Mouse (Mus musculus) liver, embryonic 13.5 days (tissue): ENCODE data around the gene Sprr3. TPM values are rescaled to one million over a fixed set of nuclear protein-coding genes. Genes with fewer than 3 reads are reported as not detected.

Experiments
- ATAC-seq: fragments of 200-750 bp; cut with Nextera tagmentation; 2 replicates; pipeline ENCODE4 v1.8.0; 2017; ENCODE audit warnings: low read depth, mild to moderate bottlenecking, moderate number of reproducible peaks, moderate library complexity
- DNase-seq: peaks from one replicate; pipeline ENCODE4 v3.0.0; 2022
- H3K27ac ChIP-seq: fragments of 300-500 bp; sonication (generic); 2 replicates; pipeline ENCODE4 v1.5.1; 2015; ENCODE audit warnings: moderate library complexity, mild to moderate bottlenecking, inconsistent platforms
- H3K27me3 ChIP-seq: fragments of 300-500 bp; sonication (generic); 2 replicates; pipeline ENCODE4 v1.6.1; 2015; ENCODE audit warnings: mild to moderate bottlenecking, inconsistent platforms
- H3K36me3 ChIP-seq: fragments of 300-500 bp; sonication (generic); 2 replicates; pipeline ENCODE4 v1.6.1; 2015; ENCODE audit warnings: mild to moderate bottlenecking, inconsistent platforms
- H3K4me1 ChIP-seq: fragments of 300-500 bp; sonication (generic); replicated peaks from 2 replicates; pipeline ENCODE4 v1.6.1; 2015; ENCODE audit warnings: inconsistent platforms
- H3K4me2 ChIP-seq: fragments of 300-500 bp; sonication (generic); 2 replicates; pipeline ENCODE4 v1.6.1; 2015; ENCODE audit warnings: inconsistent platforms, mild to moderate bottlenecking, moderate library complexity
- H3K4me3 ChIP-seq: fragments of 300-500 bp; sonication (generic); replicated peaks from 2 replicates; pipeline ENCODE4 v1.5.1; 2015; ENCODE audit warnings: mild to moderate bottlenecking, inconsistent platforms
- H3K9ac ChIP-seq: fragments of 300-500 bp; sonication (generic); 2 replicates; pipeline ENCODE4 v1.6.1; 2015; ENCODE audit warnings: mild to moderate bottlenecking, inconsistent platforms
- H3K9me3 ChIP-seq: fragments of 300-500 bp; sonication (generic); replicated peaks from 2 replicates; pipeline ENCODE4 v1.6.1; 2016; ENCODE audit warnings: inconsistent platforms
- WGBS: fragments of 180-500 bp; shearing (Covaris S2); methylation state at CpG from one replicate; pipeline ENCODE4 v1.1.7; 2015; ENCODE audit not compliant: insufficient replicate concordance; 5-methylcytosine and 5-hydroxymethylcytosine counted together
- polyA plus RNA-seq: library from polyadenylated mRNA; unstranded; fragments of >200 nt; fragmentation: Nextera tagmentation; extraction: Ambion mirVana; gene quantifications from 2 replicates; pipeline ENCODE4 v1.2.1, GENCODE M21; 2015

Gene Sprr3
- polyA plus RNA-seq, 1 experiment from 2014 or later, result not detected

GRCm38 (mm10) chr3:92438689-92439088 is 19.8 kb downstream of the Sprr3 start, which contains the start of gene Sprr1b:
TSS of gene Sprr1b (minus strand) at chr3:92438789.
- Histone ChIP-seq H3K4me1 (no peaks in the 10 kb centered on the region), H3K9me3 (no peaks in the 10 kb centered on the region), H3K4me2 (no peak within 1 kb of the TSS), H3K36me3 (no peaks in the 10 kb centered on the region), H3K4me3 (no peak within 1 kb of the TSS), H3K27ac (no peak within 1 kb of the TSS), H3K9ac (no peak within 1 kb of the TSS), H3K27me3 (no peaks in the 10 kb centered on the region)
- no peak for ATAC-seq
- WGBS, result 72% methylated on average over 3 of the region's 3 CpGs
- no peak for DNase-seq

GRCm38 (mm10) chr3:92432282-92432681 is 26.2 kb downstream of the Sprr3 start, which contains the start of gene Sprr2k:
TSS of gene Sprr2k (plus strand) at chr3:92432582.
- DNase-seq (no peak), ATAC-seq (no peak)
- Histone ChIP-seq H3K9ac (no peak within 1 kb of the TSS), H3K27me3 (no peaks in the 10 kb centered on the region), H3K4me2 (no peak within 1 kb of the TSS), H3K4me3 (no peak within 1 kb of the TSS), H3K27ac (no peak within 1 kb of the TSS), H3K4me1 (no peaks in the 10 kb centered on the region), H3K9me3 (no peaks in the 10 kb centered on the region), H3K36me3 (no peaks in the 10 kb centered on the region)
- 75% methylated on average over 2 of the region's 2 CpGs for WGBS

GRCm38 (mm10) chr3:92429323-92429722 is 29.2 kb downstream of the Sprr3 start, which contains the start of gene Gm9774:
TSS of gene Gm9774 (minus strand) at chr3:92429423.
- WGBS, result 68% methylated on average over 6 of the region's 6 CpGs
- no peaks in the 10 kb centered on the region for H3K4me1 ChIP-seq

GRCm38 (mm10) chr3:92417782-92418181 is 40.7 kb downstream of the Sprr3 start, which contains the start of gene Sprr2j-ps:
TSS of gene Sprr2j-ps (plus strand) at chr3:92418082.
- H3K9ac ChIP-seq, result no peak within 1 kb of the TSS
- H3K36me3 ChIP-seq, result no peaks in the 10 kb centered on the region
- no peak within 1 kb of the TSS for H3K27ac ChIP-seq
- H3K9me3 ChIP-seq, result no peaks in the 10 kb centered on the region
- no peak within 1 kb of the TSS for H3K4me3 ChIP-seq
- H3K27me3 ChIP-seq, result no peaks in the 10 kb centered on the region
- no peak for ATAC-seq
- DNase-seq, result no peak
- H3K4me1 ChIP-seq, result no peaks in the 10 kb centered on the region
- WGBS, result 64% methylated on average over 2 of the region's 2 CpGs
- no peak within 1 kb of the TSS for H3K4me2 ChIP-seq

More at GRCm38 (mm10) chr3:92429323-92429722, 29.2 kb downstream of the Sprr3 start, which contains the start of gene Gm9774:
- DNase-seq (no peak), ATAC-seq (no peak)
- H3K9me3 ChIP-seq, result no peaks in the 10 kb centered on the region
- H3K9ac ChIP-seq, result no peak within 1 kb of the TSS
- no peak within 1 kb of the TSS for H3K4me2 ChIP-seq
- no peaks in the 10 kb centered on the region for H3K27me3 ChIP-seq
- no peak within 1 kb of the TSS for H3K27ac ChIP-seq
- no peak within 1 kb of the TSS for H3K4me3 ChIP-seq
- H3K36me3 ChIP-seq, result no peaks in the 10 kb centered on the region

GRCm38 (mm10) chr3:92407691-92408090 is 50.8 kb downstream of the Sprr3 start, which contains the start of gene Sprr2i:
TSS of gene Sprr2i (plus strand) at chr3:92407991.
- Histone ChIP-seq H3K27me3 (no peaks in the 10 kb centered on the region), H3K4me3 (no peak within 1 kb of the TSS), H3K9ac (no peak within 1 kb of the TSS), H3K4me1 (no peaks in the 10 kb centered on the region), H3K27ac (no peak within 1 kb of the TSS), H3K36me3 (no peaks in the 10 kb centered on the region), H3K4me2 (no peak within 1 kb of the TSS), H3K9me3 (no peaks in the 10 kb centered on the region)
- ATAC-seq (no peak), DNase-seq (no peak)
- 67% methylated on average over 2 of the region's 2 CpGs for WGBS

Other genes starting within 250 kb of the Sprr3 start
- gene Sprr2a1, start 242.9 kb downstream of the Sprr3 start, polyA plus RNA-seq, result 0.06 TPM in 1 of 2 replicates, not detected in the other
- gene Sprr2a2, start 242.8 kb downstream of the Sprr3 start, polyA plus RNA-seq, result 0.44 and 0.61 TPM in 2 replicates
- not detected in 2 replicates for gene Sprr2a3, start 173.3 kb downstream of the Sprr3 start, polyA plus RNA-seq
- gene Sprr2b, start 142.1 kb downstream of the Sprr3 start, polyA plus RNA-seq, result not detected in 2 replicates
- not detected in 2 replicates for gene Sprr2d, start 119.6 kb downstream of the Sprr3 start, polyA plus RNA-seq
- gene Sprr2e, start 106.6 kb downstream of the Sprr3 start, polyA plus RNA-seq, result not detected in 2 replicates
- gene Sprr2f, start 93.5 kb downstream of the Sprr3 start, polyA plus RNA-seq, result not detected in 2 replicates
- not detected in 2 replicates for gene Sprr2h, start 73.0 kb downstream of the Sprr3 start, polyA plus RNA-seq
- not detected in 2 replicates for gene Sprr2i, start 50.7 kb downstream of the Sprr3 start, polyA plus RNA-seq
- not detected in 2 replicates for gene Sprr2j-ps, start 40.6 kb downstream of the Sprr3 start, polyA plus RNA-seq
- 9.1 and 10.0 TPM in 2 replicates for gene Gm9774, start 29.3 kb downstream of the Sprr3 start, polyA plus RNA-seq
- gene Sprr2k, start 26.1 kb downstream of the Sprr3 start, polyA plus RNA-seq, result not detected in 2 replicates
- not detected in 2 replicates for gene Sprr1b, start 19.9 kb downstream of the Sprr3 start, polyA plus RNA-seq
- gene Sprr1a, start 27.2 kb upstream of the Sprr3 start, polyA plus RNA-seq, result not detected in 2 replicates
- gene Sprr4, start 41.8 kb upstream of the Sprr3 start, polyA plus RNA-seq, result not detected in 2 replicates
- gene 2310046K23Rik, start 75.8 kb upstream of the Sprr3 start, polyA plus RNA-seq, result not detected in 2 replicates
- 0.05 and 0.10 TPM in 2 replicates for gene Ivl, start 115.0 kb upstream of the Sprr3 start, polyA plus RNA-seq
- gene Smcp, start 130.3 kb upstream of the Sprr3 start, polyA plus RNA-seq, result not detected in 2 replicates
- not detected in 2 replicates for gene 2210017I01Rik, start 148.8 kb upstream of the Sprr3 start, polyA plus RNA-seq
- not detected in 2 replicates for gene Lce6a, start 162.9 kb upstream of the Sprr3 start, polyA plus RNA-seq
- not detected in 2 replicates for gene Lce1a1, start 189.6 kb upstream of the Sprr3 start, polyA plus RNA-seq
- not detected in 2 replicates for gene Lce1b, start 198.2 kb upstream of the Sprr3 start, polyA plus RNA-seq
- not detected in 2 replicates for gene Lce1a2, start 211.6 kb upstream of the Sprr3 start, polyA plus RNA-seq
- not detected in 2 replicates for gene Lce1c, start 220.5 kb upstream of the Sprr3 start, polyA plus RNA-seq
- not detected in 2 replicates for gene Lce1d, start 228.5 kb upstream of the Sprr3 start, polyA plus RNA-seq